Mouse (Mus musculus): ENCODE measurements around the gene Ankmy2. TPM values are rescaled to one million over a fixed set of nuclear protein-coding genes. Genes with fewer than 3 reads are reported as not detected.

Gene Ankmy2
- 24.1 and 24.4 TPM in 2 replicates for polyA plus RNA-seq (2015; fragmentation: Nextera tagmentation; extraction: Ambion mirVana)

- peak; percentile 97 for DNase-seq (ENCODE audit: low spot score)
These were observed at the start of gene Ankmy2 for GRCm38 (mm10) chr12:36156637-36157303. TSS of gene Ankmy2 (plus strand) at chr12:36157114.

- DNase-seq (ENCODE audit: low spot score), result peak; percentile 25
These were observed 48.5 kb upstream of the Ankmy2 start for GRCm38 (mm10) chr12:36108442-36108841.

GRCm38 (mm10) chr12:36110457-36110856, 46.5 kb upstream of the Ankmy2 start:
- DNase-seq (ENCODE audit: low spot score), result no peak

- no peak for DNase-seq (ENCODE audit: low spot score)
These were observed 45.8 kb upstream of the Ankmy2 start for GRCm38 (mm10) chr12:36111110-36111509.

GRCm38 (mm10) chr12:36112081-36112480, 44.8 kb upstream of the Ankmy2 start:
- no peak for DNase-seq (ENCODE audit: low spot score)

- DNase-seq (ENCODE audit: low spot score), result no peak
These were observed 39.8 kb upstream of the Ankmy2 start for GRCm38 (mm10) chr12:36117161-36117560.

GRCm38 (mm10) chr12:36119244-36119643, 37.7 kb upstream of the Ankmy2 start:
- DNase-seq (ENCODE audit: low spot score), result no peak

GRCm38 (mm10) chr12:36126049-36126448, 30.9 kb upstream of the Ankmy2 start:
- DNase-seq (ENCODE audit: low spot score), result no peak

- DNase-seq (ENCODE audit: low spot score), result no peak
These were observed 27.1 kb upstream of the Ankmy2 start for GRCm38 (mm10) chr12:36129826-36130225.

GRCm38 (mm10) chr12:36132254-36132653, 24.7 kb upstream of the Ankmy2 start:
- no peak for DNase-seq (ENCODE audit: low spot score)

- no peak for DNase-seq (ENCODE audit: low spot score)
These were observed 24.2 kb upstream of the Ankmy2 start for GRCm38 (mm10) chr12:36132668-36133067.

- DNase-seq (ENCODE audit: low spot score), result no peak
These were observed 23.4 kb upstream of the Ankmy2 start for GRCm38 (mm10) chr12:36133547-36133946.

GRCm38 (mm10) chr12:36134111-36134510, 22.8 kb upstream of the Ankmy2 start:
- DNase-seq (ENCODE audit: low spot score), result no peak

GRCm38 (mm10) chr12:36135409-36135808, 21.5 kb upstream of the Ankmy2 start:
- peak; percentile 73 for DNase-seq (ENCODE audit: low spot score)

GRCm38 (mm10) chr12:36136285-36136684, 20.6 kb upstream of the Ankmy2 start:
- peak; percentile 79 for DNase-seq (ENCODE audit: low spot score)

- DNase-seq (ENCODE audit: low spot score), result no peak
These were observed 19.7 kb upstream of the Ankmy2 start for GRCm38 (mm10) chr12:36137192-36137591.

GRCm38 (mm10) chr12:36140401-36140800, 16.5 kb upstream of the Ankmy2 start:
- no peak for DNase-seq (ENCODE audit: low spot score)

GRCm38 (mm10) chr12:36146230-36147011, 10.5 kb upstream of the Ankmy2 start:
- no peak for DNase-seq (ENCODE audit: low spot score)

GRCm38 (mm10) chr12:36150265-36150664, 6.6 kb upstream of the Ankmy2 start:
- DNase-seq (ENCODE audit: low spot score), result no peak

- DNase-seq (ENCODE audit: low spot score), result no peak
These were observed 6.2 kb upstream of the Ankmy2 start for GRCm38 (mm10) chr12:36150737-36151136.

GRCm38 (mm10) chr12:36155141-36155641, 1.7 kb upstream of the Ankmy2 start:
- DNase-seq (ENCODE audit: low spot score), result peak; percentile 71

GRCm38 (mm10) chr12:36156101-36156636, 745 bp upstream of the Ankmy2 start:
- no peak for DNase-seq (ENCODE audit: low spot score)

All from thymus, postnatal 0 days (tissue).